Mouse (Mus musculus): Measurements from ENCODE around the gene Cyp21a1. TPM values are rescaled to one million over a fixed set of nuclear protein-coding genes. Genes with fewer than 3 reads are reported as not detected.

Gene Cyp21a1
- 0.11 and 0.60 TPM in 2 replicates for polyA plus RNA-seq (2012; rRNA removed; ENCODE audit: low replicate concordance)

GRCm38 (mm10) chr17:34804301-34804700 is at the start of gene Cyp21a1:
TSS of gene Cyp21a1 (minus strand) at chr17:34804561.

DNA sequence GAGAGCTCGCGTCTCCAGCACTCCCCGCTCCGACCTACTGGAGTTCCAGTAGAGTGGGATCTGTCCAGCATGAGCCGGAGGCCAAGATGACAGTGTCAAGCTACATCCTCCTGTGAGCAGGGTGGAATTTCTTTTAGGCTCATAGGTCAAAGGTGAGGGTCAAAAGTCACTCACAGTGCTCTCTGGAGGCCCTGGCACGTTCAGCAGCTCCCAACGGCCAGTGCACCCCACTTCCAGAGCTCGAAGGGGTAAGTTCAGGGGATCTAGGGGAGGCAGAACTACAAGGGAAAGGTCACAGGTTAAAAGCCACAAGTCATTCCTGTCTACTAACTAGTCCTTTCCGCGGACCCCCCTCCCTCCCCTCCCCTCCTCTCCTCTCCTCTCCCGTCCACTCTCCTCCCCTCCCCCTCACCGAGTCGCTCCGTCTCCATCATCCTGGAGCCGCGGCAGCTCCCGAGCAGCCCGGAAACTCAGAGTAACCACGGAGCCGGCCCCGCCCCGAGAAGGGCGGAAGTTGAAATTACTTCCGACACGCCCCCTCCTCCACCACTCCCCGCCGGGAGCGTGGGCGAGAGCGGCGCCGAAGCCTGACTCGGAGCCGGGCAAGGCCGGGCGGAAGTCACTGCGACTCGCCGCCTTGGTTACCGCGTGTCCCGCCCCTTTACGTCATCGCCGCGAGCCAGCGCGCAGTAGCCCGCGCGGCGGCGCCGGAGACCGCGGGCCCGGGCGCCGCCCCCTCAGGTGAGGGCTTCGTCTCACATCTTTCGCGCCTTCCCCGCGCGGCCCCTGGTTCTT is 45.6 kb upstream of the Cyp21a1 start, which contains the start of the genes Skiv2l and Nelfe:
Skiv2l (minus strand) TSS at position 489 of the 795 bp plus-strand sequence.
Nelfe (plus strand) TSS at position 670 of the 795 bp plus-strand sequence.

DNA sequence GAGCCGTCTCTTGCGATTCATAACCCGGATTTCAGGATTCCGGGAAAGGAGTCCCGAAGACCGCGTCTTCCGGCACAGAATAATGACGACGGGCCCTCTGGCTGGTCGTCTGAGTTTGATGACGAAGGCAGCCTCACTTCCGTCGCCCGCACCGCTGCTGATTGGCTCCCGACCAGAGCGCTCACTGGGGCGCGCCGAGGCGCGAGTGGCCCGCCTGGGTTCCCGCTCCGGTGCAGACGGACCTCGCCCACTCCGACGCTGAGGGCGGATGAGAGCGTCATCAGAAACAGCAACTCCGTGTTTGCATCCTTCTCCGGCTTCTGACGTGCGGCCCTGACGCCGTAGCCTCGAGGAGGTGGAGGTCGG is 32.5 kb upstream of the Cyp21a1 start, which contains the start of the genes Stk19 and Dxo:
Stk19 (minus strand) TSS at position 90 of the 366 bp plus-strand sequence.
Dxo (plus strand) TSS at position 164 of the 366 bp plus-strand sequence.

Other genes with a start within 250 kb of the Cyp21a1 start
- gene Notch4, start 240.3 kb downstream of the Cyp21a1 start, polyA plus RNA-seq (2012; rRNA removed; ENCODE audit: low replicate concordance): 24.6 and 49.4 TPM in 2 replicates
- 36.4 and 82.7 TPM in 2 replicates for gene Gpsm3, start 214.8 kb downstream of the Cyp21a1 start, polyA plus RNA-seq (2012; rRNA removed; ENCODE audit: low replicate concordance)
- 51.4 and 73.4 TPM in 2 replicates for gene Pbx2, start 213.3 kb downstream of the Cyp21a1 start, polyA plus RNA-seq (2012; rRNA removed; ENCODE audit: low replicate concordance)
- gene Ager, start 206.7 kb downstream of the Cyp21a1 start, polyA plus RNA-seq (2012; rRNA removed; ENCODE audit: low replicate concordance): 3.5 and 7.0 TPM in 2 replicates
- gene Rnf5, start 200.9 kb downstream of the Cyp21a1 start, polyA plus RNA-seq (2012; rRNA removed; ENCODE audit: low replicate concordance): 70.5 and 113 TPM in 2 replicates
- 298 and 323 TPM in 2 replicates for gene Agpat1, start 200.3 kb downstream of the Cyp21a1 start, polyA plus RNA-seq (2012; rRNA removed; ENCODE audit: low replicate concordance)
- 5.0 and 5.6 TPM in 2 replicates for gene Egfl8, start 188.6 kb downstream of the Cyp21a1 start, polyA plus RNA-seq (2012; rRNA removed; ENCODE audit: low replicate concordance)
- 45.7 and 50.6 TPM in 2 replicates for gene Ppt2, start 176.1 kb downstream of the Cyp21a1 start, polyA plus RNA-seq (2012; rRNA removed; ENCODE audit: low replicate concordance)
- gene Prrt1, start 175.0 kb downstream of the Cyp21a1 start, polyA plus RNA-seq (2012; rRNA removed; ENCODE audit: low replicate concordance): 16.4 and 33.2 TPM in 2 replicates
- gene Fkbpl, start 159.8 kb downstream of the Cyp21a1 start, polyA plus RNA-seq (2012; rRNA removed; ENCODE audit: low replicate concordance): 4.5 and 7.3 TPM in 2 replicates
- 70.2 and 126 TPM in 2 replicates for gene Atf6b, start 157.4 kb downstream of the Cyp21a1 start, polyA plus RNA-seq (2012; rRNA removed; ENCODE audit: low replicate concordance)
- gene Tnxb, start 134.0 kb downstream of the Cyp21a1 start, polyA plus RNA-seq (2012; rRNA removed; ENCODE audit: low replicate concordance): 74.4 and 107 TPM in 2 replicates
- gene C4b, start 60.7 kb downstream of the Cyp21a1 start, polyA plus RNA-seq (2012; rRNA removed; ENCODE audit: low replicate concordance): 184 and 192 TPM in 2 replicates
- 48.6 and 50.3 TPM in 2 replicates for gene Stk19, start 32.4 kb upstream of the Cyp21a1 start, polyA plus RNA-seq (2012; rRNA removed; ENCODE audit: low replicate concordance)
- gene Dxo, start 32.5 kb upstream of the Cyp21a1 start, polyA plus RNA-seq (2012; rRNA removed; ENCODE audit: low replicate concordance): 72.8 and 80.9 TPM in 2 replicates
- 77.4 and 105 TPM in 2 replicates for gene Skiv2l, start 45.6 kb upstream of the Cyp21a1 start, polyA plus RNA-seq (2012; rRNA removed; ENCODE audit: low replicate concordance)
- gene Nelfe, start 45.8 kb upstream of the Cyp21a1 start, polyA plus RNA-seq (2012; rRNA removed; ENCODE audit: low replicate concordance): 18.7 and 20.6 TPM in 2 replicates
- gene Cfb, start 58.0 kb upstream of the Cyp21a1 start, polyA plus RNA-seq (2012; rRNA removed; ENCODE audit: low replicate concordance): 70.0 and 71.7 TPM in 2 replicates
- 13.1 and 14.3 TPM in 2 replicates for gene Zbtb12, start 74.9 kb upstream of the Cyp21a1 start, polyA plus RNA-seq (2012; rRNA removed; ENCODE audit: low replicate concordance)
- gene Gm20547, start 77.5 kb upstream of the Cyp21a1 start, polyA plus RNA-seq (2012; rRNA removed; ENCODE audit: low replicate concordance): 0.06 and 0.07 TPM in 2 replicates
- 46.9 and 64.7 TPM in 2 replicates for gene C2, start 93.7 kb upstream of the Cyp21a1 start, polyA plus RNA-seq (2012; rRNA removed; ENCODE audit: low replicate concordance)
- 189 and 339 TPM in 2 replicates for gene Ehmt2, start 93.9 kb upstream of the Cyp21a1 start, polyA plus RNA-seq (2012; rRNA removed; ENCODE audit: low replicate concordance)
- gene Slc44a4, start 109.9 kb upstream of the Cyp21a1 start, polyA plus RNA-seq (2012; rRNA removed; ENCODE audit: low replicate concordance): 7.4 and 9.2 TPM in 2 replicates
- gene Neu1, start 126.7 kb upstream of the Cyp21a1 start, polyA plus RNA-seq (2012; rRNA removed; ENCODE audit: low replicate concordance): 48.4 and 54.9 TPM in 2 replicates
- 43.1 and 146 TPM in 2 replicates for gene Hspa1b, start 154.7 kb upstream of the Cyp21a1 start, polyA plus RNA-seq (2012; rRNA removed; ENCODE audit: low replicate concordance)
- 0.30 TPM in 1 of 2 replicates, not detected in the other for gene Gm20481, start 165.4 kb upstream of the Cyp21a1 start, polyA plus RNA-seq (2012; rRNA removed; ENCODE audit: low replicate concordance)
- 17.7 and 42.4 TPM in 2 replicates for gene Hspa1a, start 167.6 kb upstream of the Cyp21a1 start, polyA plus RNA-seq (2012; rRNA removed; ENCODE audit: low replicate concordance)
- 0.30 and 3.0 TPM in 2 replicates for gene Hspa1l, start 168.1 kb upstream of the Cyp21a1 start, polyA plus RNA-seq (2012; rRNA removed; ENCODE audit: low replicate concordance)
- gene Lsm2, start 177.3 kb upstream of the Cyp21a1 start, polyA plus RNA-seq (2012; rRNA removed; ENCODE audit: low replicate concordance): 75.4 and 108 TPM in 2 replicates
- 197 and 475 TPM in 2 replicates for gene Vars, start 196.4 kb upstream of the Cyp21a1 start, polyA plus RNA-seq (2012; rRNA removed; ENCODE audit: low replicate concordance)
- 1.4 and 3.9 TPM in 2 replicates for gene Vwa7, start 212.0 kb upstream of the Cyp21a1 start, polyA plus RNA-seq (2012; rRNA removed; ENCODE audit: low replicate concordance)
- gene Sapcd1, start 223.5 kb upstream of the Cyp21a1 start, polyA plus RNA-seq (2012; rRNA removed; ENCODE audit: low replicate concordance): 1.7 and 2.0 TPM in 2 replicates
- 4.2 and 4.8 TPM in 2 replicates for gene Msh5, start 242.2 kb upstream of the Cyp21a1 start, polyA plus RNA-seq (2012; rRNA removed; ENCODE audit: low replicate concordance)
- gene Clic1, start 245.4 kb upstream of the Cyp21a1 start, polyA plus RNA-seq (2012; rRNA removed; ENCODE audit: low replicate concordance): 110 and 121 TPM in 2 replicates

Measured in mammary gland, adult 2 months (tissue).